Mouse (Mus musculus): ENCODE results near the gene Sv2a. TPM values are rescaled to one million over a fixed set of nuclear protein-coding genes. Genes with fewer than 3 reads are reported as not detected.

Gene Sv2a
- polyA plus RNA-seq, 1 experiment from 2014 or later: 5.6 TPM

DNA sequence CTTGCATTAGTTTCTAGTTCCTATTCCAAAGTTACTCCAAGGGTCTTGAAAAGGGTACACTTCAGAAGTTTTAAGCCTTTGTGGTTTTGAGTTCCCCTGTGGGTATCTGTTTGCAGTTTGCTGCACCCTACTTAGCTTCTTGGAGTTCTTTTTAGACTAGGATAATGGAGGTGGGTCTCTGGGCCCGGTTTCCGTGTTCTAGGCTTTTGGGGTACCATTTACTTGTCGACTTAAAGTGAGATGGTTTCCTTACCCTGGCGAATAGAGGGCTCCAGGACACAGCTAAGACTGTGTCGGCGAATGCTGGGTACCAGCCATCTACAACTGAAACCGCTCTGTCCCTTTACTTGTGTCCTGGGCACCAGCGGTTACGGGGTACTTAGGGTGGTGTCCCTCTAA, 40.7 kb downstream of the Sv2a start:
- peak overlapping the region; percentile 100 for H3K27ac ChIP-seq (replicated peaks)
- no peaks in the 10 kb centered on the region for H3K27me3 ChIP-seq
- H3K4me1 ChIP-seq: peaks cover 31% of the 10 kb centered on the region
- WGBS: 20% methylated on average over 9 of the region's 9 CpGs
- H3K36me3 ChIP-seq: no peaks in the 10 kb centered on the region
- peak overlapping the region; percentile 52 for H3K9ac ChIP-seq
- H3K4me3 ChIP-seq (replicated peaks): peak overlapping the region; percentile 65
- no peaks in the 10 kb centered on the region for H3K9me3 ChIP-seq (replicated peaks)
- H3K4me2 ChIP-seq (replicated peaks): peak overlapping the region; percentile 69
- no peak for ATAC-seq (ENCODE audit: insufficient number of reproducible peaks, low FRiP score, low TSS enrichment, low read depth)

DNA sequence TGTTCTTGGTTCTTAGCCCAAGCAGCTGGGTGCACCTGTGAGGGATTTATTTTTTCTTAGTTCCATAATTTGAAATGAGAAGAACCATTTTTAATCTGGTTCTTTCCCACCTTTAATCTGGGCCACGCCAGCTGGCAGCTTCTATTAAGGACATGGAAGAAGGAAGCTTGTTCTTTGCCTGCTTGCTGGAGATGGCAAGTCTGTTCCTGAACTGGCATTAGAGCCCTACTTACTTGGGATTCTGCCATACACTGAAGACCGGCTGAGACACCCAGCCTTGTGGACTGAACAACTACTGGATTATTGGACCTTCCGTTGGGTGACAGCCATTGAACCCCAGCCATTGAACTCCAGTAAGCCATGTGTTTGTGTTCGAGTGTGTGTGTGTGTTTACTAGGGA, 41.8 kb downstream of the Sv2a start:
- no peak overlapping the region for H3K9ac ChIP-seq
- H3K4me2 ChIP-seq (replicated peaks): peak overlapping the region; percentile 69; the same call in 1 of the 2 replicates
- no peak overlapping the region for H3K27ac ChIP-seq (replicated peaks)
- H3K27me3 ChIP-seq: no peaks in the 10 kb centered on the region
- H3K36me3 ChIP-seq: no peaks in the 10 kb centered on the region
- no peaks in the 10 kb centered on the region for H3K9me3 ChIP-seq (replicated peaks)
- peaks cover 35% of the 10 kb centered on the region for H3K4me1 ChIP-seq
- 87% methylated on average over 4 of the region's 4 CpGs for WGBS
- no peak overlapping the region for H3K4me3 ChIP-seq (replicated peaks)
- ATAC-seq (ENCODE audit: insufficient number of reproducible peaks, low FRiP score, low TSS enrichment, low read depth): no peak

DNA sequence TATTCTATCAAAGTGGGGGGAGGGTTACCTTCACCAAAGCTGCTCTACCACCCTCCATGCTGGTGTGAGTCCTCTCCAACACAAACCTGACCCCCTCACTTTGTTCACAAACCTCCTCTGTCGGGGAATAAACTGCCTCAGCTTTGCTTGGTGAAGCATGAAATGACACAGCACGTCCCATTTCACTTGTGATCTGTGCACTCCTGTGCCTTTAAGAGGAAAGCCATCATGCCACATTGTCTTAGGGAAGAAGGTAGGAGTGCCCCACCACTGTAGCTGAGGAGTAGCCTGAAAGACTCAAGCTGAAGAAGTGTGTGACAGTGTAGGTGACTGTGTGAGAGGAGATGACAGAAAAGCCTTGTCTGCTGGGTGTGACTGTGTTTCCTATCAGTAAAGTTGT, 44.5 kb downstream of the Sv2a start:
- no peaks in the 10 kb centered on the region for H3K36me3 ChIP-seq
- no peak overlapping the region for H3K9ac ChIP-seq
- no peak overlapping the region for H3K4me2 ChIP-seq (replicated peaks)
- no peak for ATAC-seq (ENCODE audit: insufficient number of reproducible peaks, low FRiP score, low TSS enrichment, low read depth)
- no peak overlapping the region for H3K4me3 ChIP-seq (replicated peaks)
- peaks cover 27% of the 10 kb centered on the region for H3K4me1 ChIP-seq
- H3K27ac ChIP-seq (replicated peaks): no peak overlapping the region
- 42% methylated on average over 2 of the region's 2 CpGs for WGBS
- H3K9me3 ChIP-seq (replicated peaks): no peaks in the 10 kb centered on the region
- no peaks in the 10 kb centered on the region for H3K27me3 ChIP-seq

DNA sequence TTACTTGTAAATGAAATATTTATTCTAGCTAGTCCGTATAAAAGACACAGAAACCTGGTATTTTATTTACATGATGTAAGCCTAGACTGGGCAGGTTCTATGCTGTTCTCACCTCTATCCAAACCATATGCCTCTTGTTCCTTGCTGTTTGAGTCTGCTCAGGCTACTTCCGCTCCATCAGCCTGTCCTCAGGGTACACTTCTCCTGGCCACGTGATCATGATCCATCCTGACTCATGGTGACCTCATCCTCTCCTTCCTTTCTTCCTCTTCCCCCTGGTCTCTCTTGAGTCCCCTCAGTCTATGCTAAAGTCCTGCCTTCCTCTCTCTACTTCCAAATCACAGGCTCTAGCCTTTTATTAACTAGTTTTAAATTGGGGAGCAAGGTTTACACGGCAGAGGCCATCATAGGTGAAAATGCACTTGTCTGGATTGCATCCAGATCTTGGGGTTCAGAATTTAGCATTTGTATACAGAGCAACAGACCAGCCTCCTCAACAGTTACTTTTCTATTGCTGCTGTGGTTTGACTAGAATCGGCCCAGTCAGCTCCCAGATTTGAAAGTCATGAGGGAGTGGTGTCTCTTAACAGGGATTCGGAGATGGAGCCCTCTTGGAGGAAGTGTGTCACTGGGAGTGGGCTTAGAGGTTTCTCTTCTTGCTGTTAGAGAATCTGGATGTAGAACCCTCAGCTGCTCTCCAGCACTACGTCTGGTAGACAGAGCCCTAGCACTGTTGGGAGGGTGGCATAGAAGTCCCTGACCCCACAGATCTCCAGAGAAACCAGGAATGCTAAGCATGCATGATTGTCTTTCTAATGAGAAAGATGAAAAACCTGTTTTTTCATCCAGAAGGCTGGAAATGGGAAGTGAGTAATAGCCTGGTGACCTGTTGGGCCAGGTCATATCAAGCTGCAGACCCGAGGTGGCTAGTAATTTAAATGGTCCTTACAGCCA, 46.0 kb downstream of the Sv2a start:
- Histone ChIP-seq H3K4me1 (peaks cover 17% of the 10 kb centered on the region), H3K4me2 (replicated peaks) (no peak overlapping the region), H3K27ac (replicated peaks) (no peak overlapping the region), H3K36me3 (no peaks in the 10 kb centered on the region), H3K9ac (no peak overlapping the region), H3K27me3 (no peaks in the 10 kb centered on the region), H3K4me3 (replicated peaks) (no peak overlapping the region), H3K9me3 (replicated peaks) (no peaks in the 10 kb centered on the region)
- 52% methylated on average over 8 of the region's 8 CpGs for WGBS
- ATAC-seq (ENCODE audit: insufficient number of reproducible peaks, low FRiP score, low TSS enrichment, low read depth): no peak

DNA sequence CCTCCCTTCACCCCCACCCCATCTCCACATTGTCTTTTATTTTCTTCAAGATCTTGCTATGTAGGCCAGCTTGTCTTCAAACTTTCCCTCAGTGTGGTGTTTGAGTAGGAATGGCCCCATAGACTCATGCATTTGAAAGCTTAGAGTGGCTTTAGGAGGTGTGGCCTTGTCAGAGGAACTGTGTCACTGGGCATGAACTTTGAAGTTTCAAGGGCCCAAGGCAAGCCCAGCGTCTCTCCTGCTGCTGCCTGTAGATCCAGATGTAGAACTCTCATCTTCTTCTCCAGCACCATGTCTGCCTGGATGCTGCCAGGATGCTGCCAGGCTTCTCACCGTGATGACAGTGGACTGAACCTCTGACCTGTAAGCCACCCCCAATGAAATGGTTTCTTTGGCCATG, 47.9 kb downstream of the Sv2a start:
- Histone ChIP-seq H3K9me3 (replicated peaks) (no peaks in the 10 kb centered on the region), H3K9ac (no peak overlapping the region), H3K4me2 (replicated peaks) (no peak overlapping the region), H3K27ac (replicated peaks) (no peak overlapping the region), H3K4me1 (0 out of 2 replicates have a peak, but pooled peaks cover 4% of the 10 kb centered on the region), H3K4me3 (replicated peaks) (no peak overlapping the region), H3K27me3 (no peaks in the 10 kb centered on the region), H3K36me3 (no peaks in the 10 kb centered on the region)
- 64% methylated on average over 2 of the region's 2 CpGs for WGBS
- ATAC-seq (ENCODE audit: insufficient number of reproducible peaks, low FRiP score, low TSS enrichment, low read depth): no peak

DNA sequence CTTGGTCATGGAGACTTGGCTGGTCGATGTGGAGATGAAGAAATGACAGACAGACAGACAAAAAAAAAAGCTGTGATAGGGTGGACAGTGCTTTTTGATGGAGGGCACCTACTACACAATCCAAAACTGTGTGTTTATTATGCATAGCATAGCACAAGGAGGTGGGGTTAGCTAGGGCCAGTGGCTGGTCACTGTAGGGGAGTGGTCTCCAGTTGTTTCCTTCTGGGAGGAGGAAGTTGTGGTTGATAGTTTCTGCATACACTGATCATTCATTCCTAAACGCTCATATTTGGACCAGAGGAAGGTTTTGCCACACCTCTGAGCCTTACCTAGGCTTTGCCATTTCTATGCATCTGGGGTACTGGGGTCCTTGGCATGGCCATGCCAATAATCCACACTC, 49.5 kb downstream of the Sv2a start:
- ATAC-seq (ENCODE audit: insufficient number of reproducible peaks, low FRiP score, low TSS enrichment, low read depth): no peak
- H3K4me3 ChIP-seq (replicated peaks): no peak overlapping the region
- H3K9me3 ChIP-seq (replicated peaks): no peaks in the 10 kb centered on the region
- no peak overlapping the region for H3K9ac ChIP-seq
- H3K4me2 ChIP-seq (replicated peaks): no peak overlapping the region
- H3K36me3 ChIP-seq: no peaks in the 10 kb centered on the region
- no peak overlapping the region for H3K27ac ChIP-seq (replicated peaks)
- 0 out of 2 replicates have a peak, but pooled peaks cover 4% of the 10 kb centered on the region for H3K4me1 ChIP-seq
- H3K27me3 ChIP-seq: no peaks in the 10 kb centered on the region
- WGBS: 71% methylated on average over 2 of the region's 2 CpGs

DNA sequence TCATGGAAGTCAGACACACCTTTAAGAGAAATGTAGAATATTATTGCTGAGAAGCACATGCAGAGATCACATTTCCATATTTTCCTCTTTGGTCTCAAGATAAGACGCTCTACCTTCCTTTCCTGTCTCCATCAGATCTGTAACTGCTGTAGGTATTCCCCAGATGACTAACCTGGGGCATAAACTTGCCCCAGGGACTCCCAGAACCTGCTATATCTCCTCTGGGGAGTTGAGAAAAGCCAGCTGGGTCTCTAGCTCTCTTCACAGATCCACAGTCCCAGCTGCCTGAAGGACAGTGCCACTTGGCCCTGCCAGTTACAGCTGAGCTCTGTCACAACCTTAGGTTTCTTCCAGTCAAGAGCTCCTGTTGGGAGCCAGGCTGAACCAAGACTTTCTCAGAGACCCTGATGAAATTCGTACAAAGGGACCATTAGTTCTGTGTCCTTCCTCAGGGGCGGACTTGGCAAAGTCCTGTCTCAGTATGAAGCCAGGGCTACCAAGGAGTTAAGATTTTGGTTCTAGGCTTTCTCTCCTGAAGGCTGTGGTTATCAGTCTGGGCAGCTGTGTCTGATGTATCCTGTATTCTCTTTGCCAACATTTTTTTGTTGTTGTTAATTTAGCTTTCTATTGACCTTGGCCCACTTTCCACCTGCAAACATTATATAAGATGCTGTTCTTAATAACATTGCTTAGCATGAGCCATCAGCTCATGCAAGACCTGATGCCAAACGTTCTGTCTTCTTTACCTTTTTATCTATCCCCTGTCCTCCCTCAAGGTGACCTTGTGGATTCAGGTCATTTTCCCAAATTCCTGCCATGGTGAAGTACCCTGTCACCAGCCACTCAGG, 50.2 kb downstream of the Sv2a start:
- 71% methylated on average over 4 of the region's 4 CpGs for WGBS
- Histone ChIP-seq H3K4me2 (replicated peaks) (no peak overlapping the region), H3K9ac (no peak overlapping the region), H3K4me1 (0 out of 2 replicates have a peak, but pooled peaks cover 4% of the 10 kb centered on the region), H3K4me3 (replicated peaks) (no peak overlapping the region), H3K36me3 (no peaks in the 10 kb centered on the region), H3K9me3 (replicated peaks) (no peaks in the 10 kb centered on the region), H3K27me3 (no peaks in the 10 kb centered on the region), H3K27ac (replicated peaks) (no peak overlapping the region)
- no peak for ATAC-seq (ENCODE audit: insufficient number of reproducible peaks, low FRiP score, low TSS enrichment, low read depth)

DNA sequence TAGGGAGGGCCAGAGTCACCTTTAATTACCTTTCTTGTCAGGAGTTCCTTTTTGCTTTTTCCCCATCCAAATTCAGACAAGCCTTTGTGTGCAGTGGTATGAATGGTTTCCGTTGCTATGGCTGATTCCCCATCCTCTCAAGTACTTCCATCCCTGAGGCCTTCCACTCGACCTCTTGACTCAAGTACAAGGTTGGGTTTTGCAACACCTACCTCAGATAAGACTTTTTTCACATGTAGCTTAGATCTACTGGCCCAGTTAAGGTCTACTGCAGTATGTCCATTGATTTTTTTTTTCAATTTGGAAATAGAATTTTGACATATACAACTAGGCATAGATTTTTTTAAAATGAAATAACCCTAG, 50.8 kb downstream of the Sv2a start:
- Histone ChIP-seq H3K9ac (no peak overlapping the region), H3K36me3 (no peaks in the 10 kb centered on the region), H3K4me2 (replicated peaks) (no peak overlapping the region), H3K27me3 (no peaks in the 10 kb centered on the region), H3K4me1 (0 out of 2 replicates have a peak, but pooled peaks cover 3% of the 10 kb centered on the region), H3K9me3 (replicated peaks) (no peaks in the 10 kb centered on the region), H3K4me3 (replicated peaks) (no peak overlapping the region), H3K27ac (replicated peaks) (no peak overlapping the region)
- WGBS: 54% methylated on average over 2 of the region's 2 CpGs
- no peak for ATAC-seq (ENCODE audit: insufficient number of reproducible peaks, low FRiP score, low TSS enrichment, low read depth)

DNA sequence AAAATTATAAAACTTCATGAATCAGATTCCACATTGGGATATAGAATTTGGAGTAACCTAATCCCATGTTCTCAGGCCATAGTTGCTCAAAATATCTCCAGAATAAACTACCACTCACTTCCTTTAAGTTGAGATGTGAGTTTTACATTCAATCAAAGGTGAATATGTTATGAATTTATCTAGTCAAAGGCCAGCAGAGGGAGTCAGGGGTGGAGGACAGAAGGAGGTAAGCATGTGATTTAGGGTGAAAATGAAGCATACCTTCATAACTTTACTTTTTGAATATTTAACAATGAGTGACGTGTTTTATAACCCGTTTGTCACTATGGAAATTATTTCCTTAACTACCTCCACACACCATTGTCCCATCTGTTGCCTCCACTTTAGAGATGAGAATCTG, 54.0 kb downstream of the Sv2a start:
- Histone ChIP-seq H3K27ac (replicated peaks) (no peak overlapping the region), H3K4me1 (peaks cover 14% of the 10 kb centered on the region), H3K9me3 (replicated peaks) (no peaks in the 10 kb centered on the region), H3K36me3 (no peaks in the 10 kb centered on the region), H3K27me3 (no peaks in the 10 kb centered on the region), H3K9ac (no peak overlapping the region), H3K4me2 (replicated peaks) (no peak overlapping the region), H3K4me3 (replicated peaks) (no peak overlapping the region)
- 92% methylated on average over 2 of the region's 2 CpGs for WGBS
- no peak for ATAC-seq (ENCODE audit: insufficient number of reproducible peaks, low FRiP score, low TSS enrichment, low read depth)

DNA sequence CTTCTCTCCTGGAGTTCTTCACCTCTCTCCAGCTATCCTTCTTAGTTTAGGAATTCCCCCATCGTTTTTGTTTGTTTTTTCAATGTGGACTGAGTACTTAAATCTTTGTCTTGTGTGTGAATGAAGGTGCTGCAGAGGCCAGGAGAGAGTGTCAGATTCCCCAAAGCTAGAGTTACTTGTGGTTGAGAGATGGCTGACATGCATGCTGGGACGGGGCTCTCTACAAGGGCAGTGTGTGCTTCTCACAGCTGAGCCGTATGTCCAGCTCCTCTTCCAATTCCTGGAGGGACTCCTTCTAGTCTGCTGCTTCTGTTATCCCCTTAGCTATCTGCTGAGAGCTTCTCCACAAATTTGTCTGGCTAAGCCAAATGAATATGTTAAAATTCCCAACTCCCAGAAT, 54.9 kb downstream of the Sv2a start:
- Histone ChIP-seq H3K9me3 (replicated peaks) (no peaks in the 10 kb centered on the region), H3K36me3 (no peaks in the 10 kb centered on the region), H3K4me1 (peaks cover 16% of the 10 kb centered on the region), H3K27ac (replicated peaks) (no peak overlapping the region), H3K4me2 (replicated peaks) (no peak overlapping the region), H3K27me3 (no peaks in the 10 kb centered on the region), H3K9ac (no peak overlapping the region), H3K4me3 (replicated peaks) (no peak overlapping the region)
- ATAC-seq (ENCODE audit: insufficient number of reproducible peaks, low FRiP score, low TSS enrichment, low read depth): no peak
- 53% methylated on average over 3 of the region's 3 CpGs for WGBS

DNA sequence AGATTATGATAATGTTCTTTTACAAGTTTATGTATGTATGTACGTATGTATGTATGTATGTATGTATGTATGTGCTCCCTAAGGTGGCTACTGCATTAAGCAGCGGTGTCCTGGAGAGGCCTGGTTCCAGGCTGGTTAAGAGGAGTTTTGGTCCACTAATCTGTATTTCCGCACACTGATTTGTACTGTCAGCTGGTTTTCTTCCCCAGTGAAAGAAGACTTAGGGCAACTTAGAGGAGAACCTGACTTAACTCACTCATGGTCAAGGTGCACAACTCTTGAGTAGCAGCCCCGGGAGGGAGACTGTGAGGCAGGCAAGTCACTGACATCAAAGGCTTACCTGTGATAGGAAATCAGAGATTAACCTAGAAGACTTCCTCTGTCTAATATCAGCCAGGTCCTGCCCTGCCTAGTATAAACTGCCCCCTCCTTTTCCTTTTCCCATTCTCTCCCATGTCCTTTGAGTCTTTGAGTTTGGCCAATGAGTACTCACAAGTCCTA, 55.9 kb downstream of the Sv2a start:
- 70% methylated on average over 4 of the region's 4 CpGs for WGBS
- Histone ChIP-seq H3K9me3 (replicated peaks) (no peaks in the 10 kb centered on the region), H3K4me2 (replicated peaks) (peak overlapping the region; percentile 50), H3K27ac (replicated peaks) (no peak overlapping the region), H3K4me1 (peaks cover 19% of the 10 kb centered on the region), H3K36me3 (no peaks in the 10 kb centered on the region), H3K9ac (peak overlapping the region; percentile 44; the same call in 1 of the 2 replicates), H3K4me3 (replicated peaks) (peak overlapping the region; percentile 45), H3K27me3 (no peaks in the 10 kb centered on the region)
- ATAC-seq (ENCODE audit: insufficient number of reproducible peaks, low FRiP score, low TSS enrichment, low read depth): no peak

All from embryonic facial prominence, embryonic 15.5 days (tissue).